ENCODE assay signal across 8 mouse cellular contexts in genomic region chr2:33130141-33130525, GRCm38 (mm10). TPM values are rescaled to one million over a fixed set of nuclear protein-coding genes. Genes with fewer than 3 reads are reported as not detected.
DNase-seq lines count a peak whose midpoint lies in the region; ATAC-seq lines count a peak whose summit lies in the region.

No protein-coding gene starts in this region.

- H3K9ac ChIP-seq in midbrain, embryonic 12.5 days (replicated peaks), result peak overlapping the region; percentile 85

- peaks cover 47% of the 10 kb centered on the region for H3K27me3 ChIP-seq in hindbrain, embryonic 10.5 days (ENCODE audit: insufficient read depth, poor library complexity, severe bottlenecking)
- H3K27me3 ChIP-seq in midbrain, embryonic 12.5 days, result peaks cover 44% of the 10 kb centered on the region

- DNase-seq in left cerebral cortex, adult 11 months (ENCODE audit: low spot score), result peak; percentile 35
- no peak for DNase-seq in left cerebral cortex, adult 18-20 months (ENCODE audit: low spot score in 2 of 2)
- peak; percentile 63 to 77 for DNase-seq in cerebellum, adult 18-20 months
- no peak for DNase-seq in hindbrain, embryonic 10.5 days (ENCODE audit: low spot score)
- DNase-seq in layer of hippocampus, postnatal 14 days (ENCODE audit: low spot score in 2 of 2), result no peak
- DNase-seq in gastrocnemius, postnatal 25 days, result no peak
- no peak for DNase-seq in adrenal gland, adult 18-20 months (ENCODE audit: low spot score in 2 of 2)

- peak overlapping the region; percentile 98 for H3K4me2 ChIP-seq in midbrain, embryonic 12.5 days (replicated peaks)

- H3K4me1 ChIP-seq in hindbrain, embryonic 10.5 days (replicated peaks), result peaks cover 34% of the 10 kb centered on the region
- peaks cover 14% of the 10 kb centered on the region for H3K4me1 ChIP-seq in midbrain, embryonic 12.5 days

- ATAC-seq in midbrain, embryonic 12.5 days (ENCODE audit: low FRiP score, low read depth), result peak; percentile 59

- peak overlapping the region; percentile 87 for H3K4me3 ChIP-seq in hindbrain, embryonic 10.5 days
- H3K4me3 ChIP-seq in midbrain, embryonic 12.5 days, result peak overlapping the region; percentile 75

- WGBS in hindbrain, embryonic 10.5 days, result under 1% methylated on average over 33 of the region's 33 CpGs
- WGBS in midbrain, embryonic 12.5 days, result 0% methylated on average over 33 of the region's 33 CpGs

- no peaks in the 10 kb centered on the region for H3K36me3 ChIP-seq in hindbrain, embryonic 10.5 days
- H3K36me3 ChIP-seq in midbrain, embryonic 12.5 days, result no peaks in the 10 kb centered on the region

- H3K9me3 ChIP-seq in hindbrain, embryonic 10.5 days, result no peaks in the 10 kb centered on the region
- no peaks in the 10 kb centered on the region for H3K9me3 ChIP-seq in midbrain, embryonic 12.5 days

- peak overlapping the region; percentile 87 for H3K27ac ChIP-seq in hindbrain, embryonic 10.5 days
- H3K27ac ChIP-seq in midbrain, embryonic 12.5 days (replicated peaks), result 0 out of 2 replicates have a peak overlapping the region, but pooled peaks have one; percentile 20

RNA-seq across cellular contexts. Expression of gene Garnl3, which starts 1.3 kb away (rescaled TPM):
- 100 to 1,000 TPM; 111 to 112 TPM for total RNA-seq in left cerebral cortex, adult 18-20 months (2021)
- 9.6 and 14.5 TPM in 2 replicates for polyA plus RNA-seq in hindbrain, embryonic 10.5 days (2016; fragmentation: Nextera tagmentation; extraction: Ambion mirVana)
- 15.6 and 16.6 TPM in 2 replicates for polyA plus RNA-seq in midbrain, embryonic 12.5 days (2016; fragmentation: Nextera tagmentation; extraction: Ambion mirVana)
- 10 to 100 TPM; 46.0 to 65.4 TPM for total RNA-seq in layer of hippocampus, postnatal 14 days (2021)
- 1 to 10 TPM in 1 of 2 experiments, under 1 TPM in 1; 0.49 to 1.7 TPM for total RNA-seq in gastrocnemius, postnatal 25 days (2021)
- 10 to 100 TPM; 11.4 to 16.1 TPM for total RNA-seq in adrenal gland, adult 18-20 months (2021)

Comparison
In these comparisons a context has a peak if more than half of its experiments do, and no peak if none do; other contexts are left out.
1. DNase-seq: peak in left cerebral cortex, adult 11 months (single experiment) and cerebellum, adult 18-20 months (2 of 2); none in left cerebral cortex, adult 18-20 months (0 of 2), hindbrain, embryonic 10.5 days (single experiment), layer of hippocampus, postnatal 14 days (0 of 2), gastrocnemius, postnatal 25 days (single experiment) and adrenal gland, adult 18-20 months (0 of 2).
2. RNA of gene Garnl3, which starts 1.3 kb away (total RNA-seq): 111 to 112 TPM in left cerebral cortex, adult 18-20 months, 46.0 to 65.4 TPM in layer of hippocampus, postnatal 14 days and 11.4 to 16.1 TPM in adrenal gland, adult 18-20 months; 0.49 to 1.7 TPM in gastrocnemius, postnatal 25 days; every median in the first group is over 4 times any median in the second.